Mouse (Mus musculus) myocyte (in vitro differentiated cells): Measurements from ENCODE around the gene Mvd. TPM values are rescaled to one million over a fixed set of nuclear protein-coding genes. Genes with fewer than 3 reads are reported as not detected.

Source experiments
- H3K27me3 ChIP-seq: one replicate; pipeline ENCODE4 v1.6.1; 2011; ENCODE audit not compliant: control insufficient read depth, insufficient read depth, insufficient read length
- H3K36me3 ChIP-seq: one replicate; pipeline ENCODE4 v1.6.1; 2011; ENCODE audit not compliant: control insufficient read depth, insufficient read depth
- H3K4me2 ChIP-seq: one replicate; pipeline ENCODE4 v1.6.1; 2011; ENCODE audit warnings: low read depth, control low read depth
- H3K4me3 ChIP-seq: one replicate; pipeline ENCODE4 v1.5.1; 2011; ENCODE audit warnings: mild to moderate bottlenecking, control low read depth, moderate library complexity
- H3K79me2 ChIP-seq: one replicate; pipeline ENCODE4 v1.6.1; 2011; ENCODE audit not compliant: control insufficient read depth, insufficient read depth
- H3ac ChIP-seq: one replicate; pipeline ENCODE4 v1.6.1; 2011; ENCODE audit not compliant: control insufficient read depth, insufficient read length
- CEBPB ChIP-seq: IDR thresholded peaks from 2 replicates; pipeline ENCODE4 v1.6.1; 2011; ENCODE audit warnings: mild to moderate bottlenecking, moderate library complexity; ENCODE audit not compliant: poor library complexity, insufficient read depth, severe bottlenecking
- E2F4 ChIP-seq: IDR thresholded peaks from one replicate; pipeline ENCODE4 v1.6.1; 2011; ENCODE audit warnings: mild to moderate bottlenecking, control low read depth, moderate library complexity; ENCODE audit not compliant: insufficient read depth
- MAX ChIP-seq: IDR thresholded peaks from one replicate; pipeline ENCODE4 v1.6.1; 2011; ENCODE audit warnings: low read depth, mild to moderate bottlenecking, control low read depth
- MYOD1 ChIP-seq, 3 experiments: IDR thresholded peaks; one replicate each; pipeline ENCODE4 v1.6.1; 2011; ENCODE audit warnings: control low read depth in 2 of 3, low read depth in 2 of 3, mild to moderate bottlenecking in 2 of 3, moderate library complexity in 1 of 3; ENCODE audit not compliant: insufficient read length in 2 of 3, control insufficient read depth in 1 of 3
- MYOG ChIP-seq, 3 experiments: IDR thresholded peaks; one replicate each; pipeline ENCODE4 v1.6.1; 2011; ENCODE audit warnings: control low read depth in 2 of 3, low read depth in 2 of 3, mild to moderate bottlenecking in 2 of 3; ENCODE audit not compliant: insufficient read length in 2 of 3, control insufficient read depth in 1 of 3, insufficient read depth in 1 of 3
- POLR2A ChIP-seq: IDR thresholded peaks from one replicate; pipeline ENCODE4 v1.6.1; 2011; ENCODE audit warnings: low read depth, mild to moderate bottlenecking, control low read depth, moderate library complexity; ENCODE audit not compliant: insufficient read length
- POLR2AphosphoS2 ChIP-seq: IDR thresholded peaks from one replicate; pipeline ENCODE4 v1.6.1; 2011; ENCODE audit warnings: low read depth, control low read depth; ENCODE audit not compliant: insufficient read length
- REST ChIP-seq: IDR thresholded peaks from one replicate; pipeline ENCODE4 v1.6.1; 2011; ENCODE audit warnings: mild to moderate bottlenecking, control low read depth, moderate library complexity; ENCODE audit not compliant: insufficient read depth, insufficient read length
- SRF ChIP-seq: IDR thresholded peaks from one replicate; pipeline ENCODE4 v1.6.1; 2011; ENCODE audit warnings: low read depth; ENCODE audit not compliant: control insufficient read depth, insufficient read length
- TCF12 ChIP-seq: IDR thresholded peaks from one replicate; pipeline ENCODE4 v1.6.1; 2011; ENCODE audit warnings: mild to moderate bottlenecking, control low read depth; ENCODE audit not compliant: poor library complexity, insufficient read depth, severe bottlenecking
- TCF3 ChIP-seq: IDR thresholded peaks from one replicate; pipeline ENCODE4 v1.6.1; 2011; ENCODE audit warnings: low read depth, control low read depth; ENCODE audit not compliant: insufficient read length
- USF1 ChIP-seq: IDR thresholded peaks from one replicate; pipeline ENCODE4 v1.6.1; 2011; ENCODE audit warnings: low read depth, mild to moderate bottlenecking, control low read depth, moderate library complexity
- polyA plus RNA-seq: library from polyadenylated mRNA; unstranded; fragments of >200 nt; fragmentation: generic; extraction: Trizol; gene quantifications from one replicate; pipeline ENCODE4 v1.2.1, GENCODE M21; 2012; ENCODE audit warnings: missing spikeins

The Mvd gene
- polyA plus RNA-seq, 1 experiment: 85.3 TPM

DNA sequence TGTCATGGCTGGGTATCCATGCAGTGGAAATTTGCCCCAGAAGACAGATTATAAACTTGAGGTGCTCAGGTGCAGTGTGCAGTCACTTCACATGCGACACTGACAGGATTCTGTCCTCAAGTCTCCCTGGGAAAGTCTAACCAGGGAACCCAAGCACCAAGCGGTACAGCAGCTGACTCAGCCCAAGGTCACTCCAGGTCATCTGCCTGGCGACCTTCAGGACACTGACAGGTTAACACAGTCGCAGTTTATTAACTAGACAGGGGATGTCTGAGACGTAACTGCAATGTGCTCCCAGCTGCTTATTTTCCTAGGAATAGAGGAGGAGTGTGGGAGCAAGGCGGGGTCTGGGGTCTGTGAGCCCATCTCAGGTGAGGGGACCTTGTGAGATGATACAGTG is 26.2 kb upstream of the Mvd start:
- Histone ChIP-seq H3K27me3 (no peaks in the 10 kb centered on the region), H3K4me3 (no peak overlapping the region), H3K4me2 (no peak overlapping the region), H3ac (no peak overlapping the region), H3K79me2 (peaks cover 5% of the 10 kb centered on the region), H3K36me3 (peaks cover 14% of the 10 kb centered on the region)
- TF ChIP-seq MAX: no peak
- no peak for TF ChIP-seq MYOD1 (IDR thresholded peaks at IDR 0.05; ENCODE audit: control insufficient read depth in 1 of 3, insufficient read length in 2 of 3, low read depth in 2 of 3)
- TF ChIP-seq POLR2A: no peak
- no peak for TF ChIP-seq E2F4
- no peak for TF ChIP-seq POLR2AphosphoS2
- no peak for TF ChIP-seq MYOG (IDR thresholded peaks at IDR 0.05; ENCODE audit: control insufficient read depth in 1 of 3, insufficient read depth in 1 of 3, insufficient read length in 2 of 3, low read depth in 2 of 3)
- TF ChIP-seq CEBPB: no peak
- TF ChIP-seq TCF3: no peak
- TF ChIP-seq USF1: no peak
- TF ChIP-seq REST: no peak
- TF ChIP-seq SRF: no peak
- no peak for TF ChIP-seq TCF12

DNA sequence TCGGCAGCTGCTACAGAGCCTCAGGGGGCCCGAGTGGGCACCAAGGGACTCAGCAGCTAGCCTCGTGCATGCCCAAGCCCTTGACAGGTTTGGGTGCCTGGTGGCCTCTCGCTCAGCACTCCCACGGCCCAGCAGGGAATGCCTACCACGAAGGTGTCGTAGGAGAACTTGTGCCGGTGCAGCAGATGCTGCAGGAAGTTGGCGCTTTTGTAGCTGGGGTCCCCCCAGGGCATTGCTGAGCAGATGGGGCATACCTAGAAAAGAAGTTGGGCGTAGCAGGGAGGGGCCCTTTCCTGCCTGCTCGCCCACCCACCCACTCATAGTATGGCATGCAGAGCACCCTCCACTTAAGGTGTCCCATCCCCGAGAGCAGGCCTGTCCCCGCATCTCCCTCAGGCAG is 24.6 kb upstream of the Mvd start:
- Histone ChIP-seq H3K36me3 (peaks cover 9% of the 10 kb centered on the region), H3K4me3 (no peak overlapping the region), H3K79me2 (no peaks in the 10 kb centered on the region), H3K4me2 (no peak overlapping the region), H3ac (no peak overlapping the region), H3K27me3 (no peaks in the 10 kb centered on the region)
- TF ChIP-seq E2F4: no peak
- TF ChIP-seq SRF: no peak
- TF ChIP-seq TCF12: no peak
- no peak for TF ChIP-seq POLR2AphosphoS2
- no peak for TF ChIP-seq CEBPB
- TF ChIP-seq MYOD1 (IDR thresholded peaks at IDR 0.05; ENCODE audit: control insufficient read depth in 1 of 3, insufficient read length in 2 of 3, low read depth in 2 of 3): no peak
- no peak for TF ChIP-seq TCF3
- TF ChIP-seq MYOG (IDR thresholded peaks at IDR 0.05; ENCODE audit: control insufficient read depth in 1 of 3, insufficient read depth in 1 of 3, insufficient read length in 2 of 3, low read depth in 2 of 3): no peak
- no peak for TF ChIP-seq REST
- no peak for TF ChIP-seq USF1
- TF ChIP-seq MAX: no peak
- no peak for TF ChIP-seq POLR2A

GRCm38 (mm10) chr8:122464985-122465384 is 21.8 kb upstream of the Mvd start:
- Histone ChIP-seq H3K36me3 (peaks cover 9% of the 10 kb centered on the region), H3K27me3 (no peaks in the 10 kb centered on the region), H3ac (no peak overlapping the region), H3K79me2 (no peaks in the 10 kb centered on the region), H3K4me2 (no peak overlapping the region), H3K4me3 (no peak overlapping the region)
- TF ChIP-seq E2F4 (no peak), POLR2AphosphoS2 (peak; percentile 17), TCF3 (no peak)

GRCm38 (mm10) chr8:122463651-122464640 is 20.7 kb upstream of the Mvd start:
- H3K36me3 ChIP-seq: peaks cover 5% of the 10 kb centered on the region
- H3ac ChIP-seq: no peak overlapping the region
- no peaks in the 10 kb centered on the region for H3K27me3 ChIP-seq
- H3K4me2 ChIP-seq: no peak overlapping the region
- no peaks in the 10 kb centered on the region for H3K79me2 ChIP-seq
- TF ChIP-seq SRF (no peak), USF1 (no peak), TCF3 (no peak), TCF12 (no peak), REST (no peak), MYOD1 (IDR thresholded peaks at IDR 0.05; ENCODE audit: control insufficient read depth in 1 of 3, insufficient read length in 2 of 3, low read depth in 2 of 3) (no peak), POLR2AphosphoS2 (no peak), MYOG (IDR thresholded peaks at IDR 0.05; ENCODE audit: control insufficient read depth in 1 of 3, insufficient read depth in 1 of 3, insufficient read length in 2 of 3, low read depth in 2 of 3) (no peak), E2F4 (no peak), CEBPB (no peak), MAX (no peak), POLR2A (no peak)
- H3K4me3 ChIP-seq: no peak overlapping the region
